Mouse (Mus musculus) left cerebral cortex, adult 2 months (tissue): Measurements from ENCODE around the gene Dlg5. TPM values are rescaled to one million over a fixed set of nuclear protein-coding genes. Genes with fewer than 3 reads are reported as not detected.

Source experiments
- DNase-seq, 2 experiments: peaks; one replicate each; pipeline ENCODE4 v3.0.0; 2021 to 2022; ENCODE audit warnings: low spot score in 2 of 2, mixed read lengths in 1 of 2; ENCODE audit errors: extremely low spot score in 1 of 2
- H3K27ac ChIP-seq: fragments of 200-600 bp; 2 replicates; pipeline ENCODE4 v1.8.1; 2022
- H3K4me3 ChIP-seq: fragments of 200-600 bp; 2 replicates; pipeline ENCODE4 v1.8.1; 2022
- CTCF ChIP-seq: fragments of 200-600 bp; IDR thresholded peaks from 2 replicates; pipeline ENCODE4 v1.8.1; 2022; ENCODE audit warnings: antibody characterized with exemption, mild to moderate bottlenecking, moderate library complexity
- intact Hi-C: fragments of 180-260 bp; cut with DNase I; formaldehyde crosslinking; loops from one replicate; pipeline ENCODE4 v1.15.1; 2025
- microRNA-seq, 2 experiments: library from miRNA; unstranded; fragments of <30 nt; microRNA quantifications; one replicate each; pipeline ENCODE4 v1.2.0; 2021
- total RNA-seq, 2 experiments: library from RNA; stranded (reverse); gene quantifications; 2 replicates each; pipeline ENCODE4 v1.2.3; 2021

The Dlg5 gene
- total RNA-seq, 2 experiments from 2014 or later = 31.6 to 41.9 TPM

DNA sequence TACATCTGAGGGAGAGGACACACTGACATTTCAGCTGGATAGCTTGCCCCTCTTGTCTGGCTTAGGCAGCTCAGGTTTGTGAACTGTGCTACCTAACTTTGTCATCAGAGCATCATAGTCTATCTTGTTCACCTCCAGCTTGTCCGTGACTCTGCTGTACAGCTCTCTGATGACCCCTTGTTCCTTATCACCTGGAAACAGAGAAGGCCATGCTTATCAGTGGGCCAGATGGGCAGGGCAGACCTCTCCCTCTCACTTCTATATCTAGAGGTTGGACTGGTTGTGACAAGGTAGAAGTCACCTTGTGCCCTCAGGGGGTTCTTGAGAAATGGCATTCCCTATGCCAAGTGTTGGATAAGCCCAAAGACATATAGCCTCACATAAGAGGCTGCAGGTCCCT, 154.9 kb downstream of the Dlg5 start:
- intact Hi-C loops = no loop called here
- Histone ChIP-seq H3K27ac (no peak overlapping the region), H3K4me3 (no peak overlapping the region)
- no peak for DNase-seq
- TF ChIP-seq CTCF = no peak

DNA sequence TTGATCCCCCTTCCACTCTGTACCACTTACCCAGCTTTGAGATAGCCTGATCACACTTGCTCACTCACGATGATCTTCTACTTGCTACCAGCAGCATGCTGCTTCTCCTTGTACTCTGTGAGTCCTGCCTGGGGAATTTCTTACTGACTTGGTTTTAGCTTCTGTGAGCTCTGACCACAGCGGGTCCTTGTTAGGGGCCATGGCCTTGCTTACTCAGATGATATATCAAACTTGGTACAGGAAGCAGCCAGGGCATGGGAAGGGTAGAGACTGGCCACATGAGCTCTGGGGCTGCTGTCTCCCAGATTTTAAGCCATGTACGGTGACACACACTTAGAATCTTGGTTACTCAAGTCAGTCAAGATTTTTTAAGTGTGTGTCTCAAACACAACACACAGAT, 156.5 kb downstream of the Dlg5 start:
- Histone ChIP-seq H3K27ac (no peak overlapping the region), H3K4me3 (no peak overlapping the region)
- DNase-seq = no peak
- TF ChIP-seq CTCF = no peak
- intact Hi-C loops = no loop called here

DNA sequence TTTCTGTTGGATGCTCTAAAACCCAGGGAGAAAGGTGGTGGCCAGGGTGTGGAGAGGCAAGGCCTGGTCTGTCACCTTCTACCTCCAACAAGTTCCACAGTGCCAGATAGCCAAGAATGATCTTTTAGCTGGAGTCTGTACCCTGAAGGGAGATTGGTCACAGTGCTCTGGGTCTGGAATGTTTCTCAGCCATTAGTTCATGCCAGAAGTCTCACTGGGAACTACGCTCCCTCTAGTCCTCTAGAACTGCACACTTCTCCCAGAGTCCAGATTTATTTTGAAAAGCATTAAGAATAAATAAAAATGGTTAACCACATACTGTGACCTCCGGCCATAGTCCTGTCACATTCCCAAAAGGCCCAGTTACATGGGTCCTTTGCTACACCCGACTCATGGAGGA, 158.3 kb downstream of the Dlg5 start:
- no peak for DNase-seq
- Histone ChIP-seq H3K4me3 (no peak overlapping the region), H3K27ac (no peak overlapping the region)
- intact Hi-C loops = no loop called here
- no peak for TF ChIP-seq CTCF

DNA sequence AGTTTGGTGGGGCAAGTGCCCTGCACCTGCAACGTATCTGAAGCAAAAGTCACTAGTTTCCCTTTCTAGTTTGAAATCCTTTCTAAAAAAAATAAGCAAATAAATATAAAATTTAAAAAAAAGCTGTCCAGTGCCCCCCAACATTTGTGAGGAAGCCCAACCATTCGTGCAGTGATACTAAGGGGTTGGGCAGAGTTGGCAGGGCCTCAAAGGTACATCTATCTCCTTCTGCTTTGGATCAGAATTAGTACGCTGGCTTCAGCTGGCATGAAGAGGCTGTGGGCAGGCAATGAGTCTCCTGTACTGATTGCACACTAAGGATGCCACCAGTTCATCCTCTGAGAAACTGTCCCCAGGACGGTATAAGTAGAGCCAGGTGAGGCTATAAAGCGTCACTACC, 159.2 kb downstream of the Dlg5 start:
- no peak overlapping the region for H3K4me3 ChIP-seq
- TF ChIP-seq CTCF = no peak
- H3K27ac ChIP-seq = no peak overlapping the region
- intact Hi-C loops = no loop called here
- no peak for DNase-seq

Small RNAs within 50 kb of the gene (microRNA-seq; reads per million reads assigned to microRNA genes)
- 0 reads per million in 2 experiments for gene Mir7210

Other genes with a start within 250 kb of the Dlg5 start
- 100 to 1,000 TPM; 194 to 195 TPM for gene Kcnma1, start 231.4 kb downstream of the Dlg5 start, total RNA-seq
- gene E330034G19Rik, start 47.3 kb upstream of the Dlg5 start, total RNA-seq = not detected
- 10 to 100 TPM; 39.0 to 40.9 TPM for gene Polr3a, start 241.1 kb upstream of the Dlg5 start, total RNA-seq
- gene Rps24, start 241.2 kb upstream of the Dlg5 start, total RNA-seq = 100 to 1,000 TPM; 662 to 734 TPM